8 mouse cellular contexts compared by ENCODE assay signal in genomic region chr8:106573168-106573567, GRCm38 (mm10). TPM values are rescaled to one million over a fixed set of nuclear protein-coding genes. Genes with fewer than 3 reads are reported as not detected.
A peak's percentile ranks its signal among the peaks of the same experiment; 100 is the strongest.
DNase-seq lines count a peak whose midpoint lies in the region; ATAC-seq and TF ChIP-seq lines count a peak whose summit lies in the region.
"Not testable (repeated sequence)": the region's sequence is repeated elsewhere in the genome, so short reads cannot be mapped to it uniquely, and the experiment has no call there.

TSS of gene Gm10073 (minus strand) at chr8:106573461.

- H3K27me3 ChIP-seq in kidney, postnatal 0 days (ENCODE audit: insufficient read depth, low read length); stomach, postnatal 0 days (ENCODE audit: control insufficient read depth, insufficient read depth, low read length): not testable (repeated sequence)
- peaks cover 11% of the 10 kb centered on the region for H3K27me3 ChIP-seq in megakaryocyte, embryonic 14.5 days (replicated peaks)

- not testable (repeated sequence) for H3K9me3 ChIP-seq in ES-E14 (ENCODE audit: control insufficient read depth, insufficient read depth, low read depth, low read length); kidney, postnatal 0 days (replicated peaks; ENCODE audit: low read length); megakaryocyte, embryonic 14.5 days; stomach, postnatal 0 days (ENCODE audit: control insufficient read depth, low read length)

- not testable (repeated sequence) for H3K27ac ChIP-seq in ES-E14 (ENCODE audit: insufficient read depth, low read depth, low read length, poor library complexity, severe bottlenecking); kidney, postnatal 0 days
- H3K27ac ChIP-seq in stomach, postnatal 0 days (replicated peaks): peak within 1 kb of the TSS; percentile 65

- intact Hi-C loops in heart, postnatal 14 days (cut with DNase I); left cerebral cortex, postnatal 36 days (cut with DNase I): not testable (repeated sequence)

- TF ChIP-seq POLR2A in brain, embryonic 14.5 days (IDR thresholded peaks at IDR 0.05; ENCODE audit: borderline replicate concordance, extremely low read depth, insufficient read depth, insufficient read length, poor library complexity, severe bottlenecking): not testable (repeated sequence)

- not testable (repeated sequence) for ATAC-seq in kidney, postnatal 0 days (replicated peaks; ENCODE audit: low FRiP score, low read depth); stomach, postnatal 0 days (ENCODE audit: low FRiP score, low TSS enrichment)

- WGBS in kidney, postnatal 0 days: 38% methylated on average over 20 of the region's 20 CpGs
- 33% methylated on average over 19 of the region's 20 CpGs for WGBS in stomach, postnatal 0 days

- not testable (repeated sequence) for H3K4me1 ChIP-seq in ES-E14 (ENCODE audit: control insufficient read depth in 2 of 2, insufficient read depth in 2 of 2, low read length in 2 of 2, poor library complexity in 1 of 2); kidney, postnatal 0 days (replicated peaks; ENCODE audit: insufficient read depth, low read length); megakaryocyte, embryonic 14.5 days; stomach, postnatal 0 days (replicated peaks; ENCODE audit: control insufficient read depth, insufficient read depth)

- not testable (repeated sequence) for H3K36me3 ChIP-seq in ES-E14 (ENCODE audit: control insufficient read depth, insufficient read depth, low read length, poor library complexity, severe bottlenecking); kidney, postnatal 0 days (ENCODE audit: insufficient read depth, low read length); megakaryocyte, embryonic 14.5 days (replicated peaks; ENCODE audit: low read length); stomach, postnatal 0 days (ENCODE audit: control insufficient read depth, insufficient read depth, low read length)

- TF ChIP-seq EP300 in stomach, postnatal 0 days (optimal IDR thresholded peaks at IDR 0.05): not testable (repeated sequence)

- in situ Hi-C loops in ES-E14 (cut with MboI; ENCODE audit: low sequenced_read_pairs in 2 of 2, unreplicated experiment in 2 of 2): loop anchor here in 1 of 2 experiments (5.0 kb wide), 1 partner anchor 64 kb away; no protein-coding TSS in a partner anchor

- peak within 1 kb of the TSS; percentile 20 to 46; a peak in 2 of 4 replicates for H3K4me3 ChIP-seq in ES-E14 (ENCODE audit: insufficient read depth in 1 of 2, low read depth in 1 of 2, low read length in 2 of 2, poor library complexity in 1 of 2, severe bottlenecking in 1 of 2)
- H3K4me3 ChIP-seq in kidney, postnatal 0 days (replicated peaks; ENCODE audit: low read depth, low read length); megakaryocyte, embryonic 14.5 days (replicated peaks); stomach, postnatal 0 days (ENCODE audit: low read depth, low read length): not testable (repeated sequence)

- H3K4me2 ChIP-seq in kidney, postnatal 0 days (ENCODE audit: low read length); stomach, postnatal 0 days (replicated peaks; ENCODE audit: low read depth): not testable (repeated sequence)

- TF ChIP-seq CTCF in brain, embryonic 14.5 days (IDR thresholded peaks at IDR 0.05; ENCODE audit: borderline replicate concordance, extremely low read depth, insufficient read depth, insufficient read length); kidney, postnatal 0 days (IDR thresholded peaks at IDR 0.05; ENCODE audit: low read depth); stomach, postnatal 0 days (IDR thresholded peaks at IDR 0.05; ENCODE audit: low read depth): not testable (repeated sequence)

- DNase-seq in ES-E14 (ENCODE audit: low read depth, low spot score); brain, embryonic 14.5 days (ENCODE audit: low read depth); gastrocnemius, postnatal 25 days; heart, postnatal 14 days; kidney, postnatal 0 days (ENCODE audit: low spot score); left cerebral cortex, postnatal 36 days (ENCODE audit: low spot score in 2 of 2); stomach, postnatal 0 days (ENCODE audit: low spot score): not testable (repeated sequence)

- H3K9ac ChIP-seq in ES-E14 (ENCODE audit: insufficient read depth, low read depth, low read length, poor library complexity, severe bottlenecking): 0 out of 2 replicates have a peak within 1 kb of the TSS, but pooled peaks have one; percentile 7
- not testable (repeated sequence) for H3K9ac ChIP-seq in kidney, postnatal 0 days (ENCODE audit: low read depth, low read length); stomach, postnatal 0 days (ENCODE audit: low read length)

RNA-seq across cellular contexts. Expression of gene Gm10073, which starts in this region (rescaled TPM):
- 83.5 and 86.5 TPM in 2 replicates for total RNA-seq in ES-E14 (2012; rRNA removed)
- 24.3 and 67.4 TPM in 2 replicates for polyA plus RNA-seq in brain, embryonic 14.5 days (2012; rRNA removed)
- total RNA-seq in gastrocnemius, postnatal 25 days (2021): 10 to 100 TPM; 92.1 to 97.0 TPM
- total RNA-seq in heart, postnatal 14 days (2021): 100 to 1,000 TPM in 1 of 2 experiments, 10 to 100 TPM in 1; 91.0 to 106 TPM
- 10.5 and 15.1 TPM in 2 replicates for polyA plus RNA-seq in kidney, postnatal 0 days (2015; fragmentation: Nextera tagmentation; extraction: Ambion mirVana)
- 10 to 100 TPM; 76.4 to 91.4 TPM for total RNA-seq in left cerebral cortex, postnatal 36 days (2021)
- polyA plus RNA-seq in megakaryocyte, embryonic 14.5 days (2012; ENCODE audit: insufficient read depth, low replicate concordance): 10.6 TPM in 1 of 2 replicates, not detected in the other
- 13.8 and 14.2 TPM in 2 replicates for polyA plus RNA-seq in stomach, postnatal 0 days (2015; fragmentation: Nextera tagmentation; extraction: Ambion mirVana)
